Mouse (Mus musculus) retina, adult 2 months (tissue): ENCODE data around the gene Fmnl2.

ENCODE experiments used
- DNase-seq: peaks from one replicate; pipeline ENCODE4 v3.0.0-alpha.2; 2012; ENCODE audit warnings: low read depth, low spot score

Gene Fmnl2

DNA sequence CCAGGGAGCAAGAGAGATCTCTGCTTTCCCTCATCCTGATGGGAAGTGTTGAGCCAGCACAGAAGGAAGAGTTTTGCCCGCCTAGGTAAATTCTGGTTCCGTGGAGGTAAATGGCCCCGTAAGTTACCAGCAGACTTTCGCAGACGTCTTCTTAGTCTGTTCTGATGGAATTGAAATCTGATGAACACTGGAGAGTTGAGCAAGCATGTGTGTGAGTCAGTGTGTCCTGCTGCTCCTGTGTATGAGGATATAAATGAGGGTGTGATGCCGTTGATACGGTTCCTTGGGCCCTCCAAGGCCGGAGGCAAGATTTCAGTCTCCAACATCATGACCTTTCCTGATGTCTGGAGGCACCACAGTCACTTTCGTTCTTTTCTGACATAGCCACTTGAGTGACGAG lies 98.2 kb downstream of the Fmnl2 start:
- no peak for DNase-seq

DNA sequence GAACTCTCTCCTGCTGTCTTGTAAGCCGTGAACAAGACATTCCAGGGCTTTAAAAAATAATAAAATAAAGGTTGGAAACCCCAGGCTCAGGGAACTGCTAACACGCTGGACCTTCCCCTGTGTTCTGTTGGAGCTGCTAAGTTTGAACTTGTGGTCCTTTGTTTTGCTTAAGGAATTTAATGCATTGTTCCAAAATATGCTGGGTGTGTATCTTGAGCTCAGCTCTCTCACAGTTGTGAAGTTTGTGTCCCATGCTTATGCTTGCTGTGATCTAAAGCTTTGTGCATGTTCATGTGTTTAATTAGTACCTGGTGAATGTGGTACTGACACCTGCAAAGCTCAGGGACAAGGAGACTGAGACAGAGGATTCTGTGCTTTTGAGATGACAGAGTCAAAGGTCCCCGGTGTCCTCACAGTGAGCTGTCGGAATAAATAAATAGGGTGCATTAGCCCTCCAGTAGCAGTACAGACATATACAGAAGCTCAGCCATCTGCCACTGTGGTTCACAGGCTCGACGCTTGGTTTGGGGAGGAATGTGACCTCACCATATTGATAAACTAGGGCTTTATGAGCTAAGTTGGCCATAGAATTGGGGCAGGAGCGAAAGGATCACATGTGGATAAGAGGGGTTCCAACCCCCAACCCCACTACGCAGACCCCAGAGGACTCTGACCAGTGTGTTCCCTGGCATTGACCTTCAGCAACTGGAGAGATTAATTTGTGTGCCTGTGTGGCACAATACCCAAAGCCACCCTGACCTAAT lies 100.3 kb downstream of the Fmnl2 start:
- DNase-seq: no peak

DNA sequence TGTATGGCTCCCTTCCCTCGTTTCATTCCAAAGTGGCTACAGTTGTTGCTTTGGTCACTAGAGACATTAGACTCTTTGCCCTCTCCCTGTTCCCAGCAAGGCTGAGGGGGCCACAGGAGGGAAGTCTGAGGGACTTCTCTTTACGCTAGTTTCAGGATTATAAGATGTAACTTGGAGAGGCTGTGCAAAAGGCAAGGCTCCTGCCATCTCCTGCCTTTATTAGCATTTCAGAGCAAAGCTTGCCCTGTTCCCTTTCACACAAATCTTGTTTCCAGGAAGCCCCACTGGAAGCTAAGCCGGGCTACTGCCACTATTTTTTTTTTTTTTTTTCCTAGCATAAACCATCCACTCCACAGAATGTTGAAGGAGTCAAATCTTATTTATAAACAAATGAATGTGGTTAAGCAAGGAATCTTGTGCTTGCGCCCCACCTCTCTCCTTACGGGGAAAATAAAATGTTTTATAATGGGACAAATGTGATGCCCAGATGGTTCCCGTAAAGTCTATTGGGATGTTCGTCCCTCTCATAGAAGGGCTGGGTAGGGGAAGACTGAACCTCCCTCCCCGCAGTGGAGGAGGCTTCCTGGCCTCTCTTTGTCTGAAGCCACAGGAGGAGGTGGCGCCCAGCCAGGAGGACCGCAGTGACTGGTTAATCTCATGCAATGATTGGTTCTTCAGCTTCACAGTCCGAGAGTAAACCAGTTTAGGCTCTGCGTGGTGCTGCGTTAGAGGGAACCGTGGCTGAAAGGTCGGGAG lies 101.1 kb downstream of the Fmnl2 start:
- peak; percentile 15 for DNase-seq

DNA sequence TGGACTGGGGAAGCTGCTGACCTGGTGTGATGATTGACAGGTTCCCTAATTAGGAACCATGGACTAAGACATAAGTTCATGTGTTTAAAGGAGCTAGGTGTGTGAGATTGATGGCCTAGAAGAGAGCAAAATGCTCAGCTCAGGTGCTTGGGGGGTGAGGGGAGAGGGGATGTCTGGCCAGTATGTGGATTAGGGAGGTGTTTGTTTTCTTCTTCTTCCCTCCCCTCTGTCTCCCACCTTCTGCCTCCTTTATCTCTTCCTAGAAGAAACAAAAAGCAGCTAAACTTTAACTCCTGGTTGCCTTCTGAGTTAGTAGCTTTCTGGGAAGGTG lies 101.6 kb downstream of the Fmnl2 start:
- DNase-seq: no peak

DNA sequence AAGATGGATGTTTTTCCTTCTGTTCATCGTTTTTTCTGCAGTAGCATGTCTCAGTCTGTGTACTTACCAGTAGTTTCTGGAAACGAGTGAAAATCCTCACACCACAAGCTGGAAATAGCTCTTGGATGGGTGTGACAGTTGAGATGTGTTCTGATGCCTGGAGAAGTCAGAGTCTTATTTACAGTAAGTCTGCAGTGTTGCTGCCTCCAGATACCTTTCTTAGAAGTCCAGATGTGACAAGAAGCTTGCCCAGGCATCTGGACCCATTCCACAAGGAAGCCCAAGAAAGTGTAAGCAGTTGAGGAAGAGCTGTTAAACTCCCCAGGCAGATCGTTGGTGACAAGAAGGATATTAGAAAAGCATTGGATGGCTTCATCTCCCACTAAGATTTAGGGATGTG lies 102.3 kb downstream of the Fmnl2 start:
- DNase-seq: no peak

DNA sequence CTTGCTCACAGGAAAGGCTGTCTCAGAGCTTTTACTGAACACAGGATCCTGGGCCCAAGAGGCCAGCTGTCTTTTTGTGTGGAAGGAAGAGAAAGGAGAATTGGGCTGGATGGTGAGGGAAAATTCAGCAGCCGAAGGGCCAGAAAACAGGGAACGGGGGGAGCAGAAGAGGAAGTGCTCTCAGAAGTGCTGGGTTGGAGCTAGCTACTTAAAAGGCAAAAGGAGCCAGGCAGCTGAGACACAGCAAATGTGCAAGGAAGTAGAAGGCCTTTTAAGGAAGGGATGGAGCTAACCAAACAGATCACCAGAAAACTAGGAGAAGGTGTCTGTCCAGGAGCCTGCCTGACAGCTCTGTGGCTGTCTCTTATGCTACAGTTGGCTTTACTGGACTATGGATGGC lies 103.0 kb downstream of the Fmnl2 start:
- no peak for DNase-seq

DNA sequence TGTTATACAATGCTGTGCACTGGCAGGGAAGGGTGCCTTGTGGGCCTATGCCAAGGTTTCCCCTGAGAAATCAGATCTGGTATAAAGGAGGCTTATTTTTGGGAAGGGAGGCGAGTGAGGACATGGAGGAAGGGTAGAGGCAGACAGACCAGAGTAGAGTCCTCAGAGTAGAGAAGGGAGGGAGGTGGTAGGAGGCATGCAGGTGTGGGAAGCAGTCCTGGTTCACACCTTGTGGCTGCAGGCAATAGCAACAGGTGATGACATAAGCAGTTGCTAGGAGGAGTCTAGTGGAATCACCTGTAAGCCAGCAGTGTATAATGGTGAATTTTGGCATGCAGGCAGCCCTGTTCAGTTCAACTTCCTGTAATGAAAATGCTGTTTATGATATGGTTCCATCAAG lies 105.8 kb downstream of the Fmnl2 start:
- DNase-seq: no peak

DNA sequence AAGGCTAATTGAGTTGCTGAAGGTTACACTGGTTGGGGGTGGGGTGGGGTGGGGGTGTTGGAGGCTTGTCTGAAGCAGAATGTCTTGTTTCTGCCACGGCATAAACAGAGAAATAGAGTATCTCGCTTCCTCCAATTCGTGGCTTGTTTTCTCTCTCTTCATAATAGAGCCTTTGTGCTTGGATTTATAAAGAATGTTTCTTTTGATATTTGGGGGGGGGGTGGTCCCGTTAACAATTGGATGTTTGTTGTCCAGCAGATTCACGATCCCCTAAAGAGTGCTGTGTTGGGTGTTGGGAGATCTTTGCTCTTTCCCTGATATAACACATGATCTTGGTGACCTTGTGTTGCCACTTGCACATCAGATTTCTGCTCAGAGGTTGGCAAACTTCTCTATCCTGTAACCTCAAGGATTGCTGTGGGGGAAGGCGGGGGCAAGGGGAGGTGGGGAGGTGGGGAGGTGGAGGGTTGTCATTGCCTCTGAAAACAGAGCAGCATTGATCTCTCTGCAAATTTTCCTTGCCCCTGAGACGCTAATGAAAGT lies 106.8 kb downstream of the Fmnl2 start:
- no peak for DNase-seq

DNA sequence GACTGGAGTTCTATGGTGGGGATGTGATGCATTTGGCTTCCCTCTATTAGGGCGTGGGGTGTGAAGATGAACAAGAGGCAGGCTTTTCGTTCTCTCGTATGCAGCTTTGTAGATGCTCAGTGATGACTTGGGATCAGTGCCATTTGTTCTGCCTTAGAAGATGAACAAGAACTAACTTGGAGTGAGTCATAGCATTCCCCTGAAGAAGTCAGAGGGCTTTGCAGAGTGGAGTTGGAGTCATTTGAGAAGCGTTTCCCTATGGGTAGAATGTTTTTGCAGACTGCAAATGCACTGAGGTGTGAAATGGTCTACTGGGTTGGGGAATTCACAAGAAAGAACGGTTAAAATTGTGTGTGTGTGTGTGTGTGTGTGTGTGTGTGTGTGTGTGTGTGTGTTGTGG lies 108.6 kb downstream of the Fmnl2 start:
- DNase-seq: no peak

DNA sequence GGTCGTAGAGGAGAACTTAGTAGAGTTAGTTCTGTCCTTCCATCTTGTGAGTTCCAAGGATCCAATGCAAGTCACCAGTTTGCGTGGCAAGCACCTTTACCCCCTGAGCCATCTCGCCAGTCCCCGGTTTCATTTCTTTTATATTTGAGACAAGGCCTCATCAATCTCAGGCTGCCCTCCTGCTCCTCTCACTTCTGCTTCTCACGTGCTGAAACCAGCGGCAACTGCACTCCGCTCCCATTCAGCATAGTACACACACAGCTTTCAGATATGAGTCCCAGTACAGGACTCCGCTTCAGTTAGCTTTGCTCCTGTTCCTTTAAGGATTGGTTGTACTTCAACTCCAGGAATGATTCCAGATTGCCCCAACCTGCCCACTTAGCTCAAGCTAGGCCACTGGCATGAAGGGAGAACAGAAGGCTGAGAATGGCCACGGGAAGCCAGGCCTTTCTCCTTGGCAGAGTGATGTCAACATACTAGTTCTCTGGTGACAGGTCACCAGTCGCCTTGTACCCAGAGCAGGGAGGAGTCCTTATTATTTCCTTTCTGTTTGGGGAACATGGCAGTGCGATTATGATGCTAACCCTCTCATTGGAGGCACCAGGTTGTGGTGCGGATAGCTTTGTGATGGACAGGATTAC lies 109.3 kb downstream of the Fmnl2 start:
- DNase-seq: no peak

DNA sequence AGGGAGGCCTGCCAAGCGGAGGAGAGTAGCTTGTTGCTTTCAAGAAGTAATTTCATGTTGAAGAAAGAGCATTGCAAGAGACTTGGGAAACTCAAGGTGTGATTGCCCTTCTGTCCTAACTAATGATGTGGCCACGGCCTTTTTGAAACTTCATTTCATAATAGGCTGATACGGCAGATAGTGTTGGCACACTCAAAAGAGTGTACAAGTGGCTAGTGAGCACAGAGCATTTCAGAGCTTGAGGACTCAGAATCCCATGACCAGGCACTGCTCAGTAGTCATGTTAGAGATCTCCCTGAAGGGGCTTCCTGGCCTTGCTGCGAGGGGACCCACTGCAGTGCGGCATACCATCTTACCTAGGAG lies 109.8 kb downstream of the Fmnl2 start:
- DNase-seq: no peak

DNA sequence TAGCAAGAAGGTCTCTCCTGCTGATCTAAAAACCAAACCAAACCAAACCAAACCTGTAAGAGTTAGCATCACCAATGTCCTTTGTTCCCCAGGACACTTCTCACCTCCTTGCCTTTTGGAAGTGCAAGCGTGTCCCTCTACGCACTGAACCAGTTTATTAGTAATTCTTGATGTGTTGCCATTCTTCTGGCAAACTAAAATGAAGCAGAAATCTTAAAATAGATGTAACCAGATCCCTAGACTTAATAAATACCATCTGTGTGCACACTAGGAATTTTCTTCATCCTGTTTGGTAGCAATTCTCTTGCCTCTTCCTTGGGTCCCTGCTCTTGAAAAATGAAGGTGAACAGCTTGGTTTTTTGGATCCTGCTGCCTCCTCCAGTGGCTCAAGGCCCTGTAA lies 111.2 kb downstream of the Fmnl2 start:
- no peak for DNase-seq

DNA sequence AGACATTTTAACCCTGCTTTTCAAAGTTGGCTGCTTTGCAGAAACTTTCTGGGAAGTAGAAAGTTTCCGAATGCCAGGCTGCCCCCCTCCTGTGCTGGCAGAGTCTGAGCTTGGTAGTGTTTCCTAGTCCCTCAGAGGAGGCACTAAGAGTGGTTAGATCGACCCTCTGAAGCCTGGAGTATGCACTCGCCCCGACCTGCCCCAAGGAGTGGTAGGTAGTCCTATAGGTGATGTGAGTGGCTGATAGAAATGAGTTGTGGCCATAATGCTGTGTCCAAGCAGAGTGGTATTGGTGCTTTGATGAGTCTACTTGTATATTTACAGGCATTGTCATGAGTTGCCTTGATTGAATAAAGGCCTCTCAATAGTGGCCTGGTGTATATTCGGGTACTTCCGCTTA lies 116.4 kb downstream of the Fmnl2 start:
- DNase-seq: no peak

DNA sequence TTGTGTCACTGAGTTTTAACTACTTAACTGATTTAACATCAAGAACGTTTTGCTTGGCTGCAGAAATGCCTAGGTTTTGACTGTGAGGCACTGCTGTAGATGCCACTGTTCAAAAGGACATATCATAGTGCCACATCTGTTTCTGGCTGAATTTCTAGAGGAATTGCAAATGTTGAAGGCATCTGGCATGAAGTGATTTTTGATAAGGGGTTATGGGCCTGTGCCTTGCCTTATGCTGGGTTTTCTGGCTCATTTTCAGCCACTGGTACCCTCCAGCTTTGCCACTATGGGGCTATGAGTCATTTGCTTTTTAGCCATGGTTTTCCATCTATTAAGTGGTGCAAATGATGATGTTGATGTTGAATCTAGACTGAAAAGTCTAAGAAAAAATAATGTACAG lies 117.1 kb downstream of the Fmnl2 start:
- DNase-seq: no peak

DNA sequence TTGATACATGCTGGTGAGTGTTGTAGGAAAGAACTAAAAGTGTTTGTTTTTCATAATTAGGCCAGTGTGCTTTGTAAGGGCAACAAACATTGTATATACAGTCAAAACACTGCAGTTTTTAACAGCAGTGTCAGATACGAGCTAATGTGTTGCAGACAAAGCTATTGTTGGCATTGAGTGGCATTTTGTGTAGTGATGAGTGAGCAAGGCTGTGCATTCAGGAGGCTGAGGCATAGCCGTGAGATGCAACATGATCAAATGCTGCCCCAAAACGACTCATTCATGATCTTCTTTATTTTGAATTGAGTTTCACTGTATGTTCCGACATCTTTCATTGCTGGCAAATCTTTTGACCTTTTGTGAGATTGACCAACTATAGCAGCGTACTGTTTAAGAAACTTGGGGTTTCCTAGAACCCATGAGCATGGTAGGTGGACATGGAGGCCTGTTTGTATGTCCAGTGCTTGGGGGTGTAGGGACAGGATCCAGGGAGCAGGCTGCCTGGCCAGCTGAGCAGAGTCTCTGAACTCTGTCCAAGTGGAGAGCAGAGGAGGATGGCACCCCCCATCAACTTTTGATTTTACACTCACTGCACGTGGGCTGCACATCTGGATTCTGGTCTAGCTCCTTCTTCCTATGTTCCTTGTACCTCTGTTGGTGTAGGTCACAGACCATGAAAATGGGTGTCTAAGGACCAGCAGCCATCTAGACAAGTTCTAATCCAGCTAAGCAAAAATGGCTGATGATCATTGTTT lies 120.4 kb downstream of the Fmnl2 start:
- DNase-seq: no peak

DNA sequence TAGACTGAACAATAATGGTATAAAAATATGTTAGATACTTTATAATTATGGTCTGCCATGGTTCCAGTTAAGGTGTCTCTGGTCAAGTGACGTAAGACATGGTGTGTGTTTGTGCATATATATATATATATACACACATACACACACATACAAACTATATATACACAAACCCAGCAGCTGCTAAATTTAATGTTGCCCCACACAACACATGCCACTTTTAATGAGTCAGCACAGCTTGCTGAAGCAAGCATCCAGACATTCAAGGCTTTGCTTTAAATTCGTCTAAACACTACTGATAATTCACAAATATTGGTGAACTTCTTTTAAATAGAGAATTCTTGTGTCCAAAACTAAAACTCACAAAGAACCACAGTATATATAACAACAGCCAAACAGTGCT lies 121.1 kb downstream of the Fmnl2 start:
- no peak for DNase-seq

DNA sequence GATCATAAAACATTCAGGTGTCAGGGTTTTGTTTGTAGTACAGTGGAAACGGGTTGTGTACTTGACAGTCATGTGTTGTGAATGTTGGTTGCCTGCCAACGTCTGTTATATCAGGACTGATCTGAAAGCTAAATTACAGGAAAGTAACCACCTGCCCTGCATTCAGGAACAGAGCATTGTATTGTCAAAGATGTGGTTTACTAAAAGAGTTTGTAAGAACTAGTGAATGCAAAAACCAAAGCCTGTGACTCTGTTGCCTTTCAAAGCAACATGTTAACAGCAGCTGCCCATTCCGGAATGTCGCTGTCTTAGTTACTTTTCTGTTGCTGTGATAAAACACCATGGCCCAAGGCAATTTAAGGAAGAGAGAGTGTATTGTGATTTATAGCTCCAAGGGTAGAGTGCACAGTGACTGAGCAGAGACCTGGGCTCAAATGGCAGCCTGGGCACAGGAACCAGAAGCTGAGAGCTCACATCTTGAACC lies 121.7 kb downstream of the Fmnl2 start:
- no peak for DNase-seq

DNA sequence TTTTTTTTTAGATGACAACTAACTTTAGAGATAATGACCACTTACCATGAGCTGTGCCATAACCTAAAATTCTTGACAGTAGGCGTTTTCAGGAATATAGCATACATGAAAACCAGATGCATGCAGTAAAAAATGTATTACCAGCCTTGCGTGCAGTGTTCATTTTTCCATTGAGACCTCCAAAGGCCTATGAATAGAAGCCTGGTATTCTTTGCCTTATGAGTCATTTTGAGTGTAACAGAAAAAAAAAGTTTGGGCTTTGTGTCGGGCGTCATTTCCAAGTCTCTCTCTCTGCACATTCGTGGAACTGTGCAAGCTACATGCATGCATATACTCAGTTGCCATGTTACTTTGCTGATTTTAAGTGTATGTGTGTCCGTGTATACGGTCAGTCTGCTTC lies 123.5 kb downstream of the Fmnl2 start:
- no peak for DNase-seq

DNA sequence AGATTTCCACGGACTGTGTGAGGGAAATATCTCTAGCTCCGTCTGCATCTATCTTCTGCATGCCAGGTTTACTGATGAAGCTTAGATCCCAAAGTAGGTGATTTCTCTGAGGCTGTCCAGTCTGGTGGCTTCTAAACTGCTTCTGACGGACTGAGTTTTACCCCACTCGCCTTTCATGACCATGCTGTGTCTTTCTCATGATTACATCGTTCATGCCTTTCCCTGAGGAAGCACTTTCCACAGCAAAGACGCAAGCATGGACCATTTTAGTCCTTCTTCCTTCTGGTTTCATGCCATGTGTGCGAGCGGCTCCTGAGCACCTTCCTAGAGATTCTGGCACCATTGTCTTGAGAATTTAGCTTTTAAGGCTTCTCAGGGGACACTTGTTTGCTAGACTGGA lies 123.9 kb downstream of the Fmnl2 start:
- DNase-seq: no peak

DNA sequence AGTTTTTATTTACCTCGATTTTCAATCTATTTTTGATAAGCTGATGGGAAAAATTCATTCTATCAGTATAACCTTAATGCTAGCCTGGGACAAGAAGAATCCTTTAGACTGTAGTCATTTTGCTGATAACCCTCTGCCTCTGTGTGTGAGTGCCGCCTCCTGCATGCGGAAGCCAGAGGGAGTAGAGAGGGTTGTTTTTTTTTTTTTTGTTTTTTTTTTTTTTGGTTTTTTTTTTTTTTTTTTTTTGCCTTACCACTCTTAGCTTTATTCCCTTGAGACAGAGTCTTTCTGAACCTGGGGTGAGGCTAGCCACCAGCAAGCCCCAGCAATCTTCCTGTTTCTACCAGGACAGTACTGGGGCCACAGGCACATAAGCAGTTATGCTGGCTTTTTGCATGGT lies 124.8 kb downstream of the Fmnl2 start:
- DNase-seq: no peak

DNA sequence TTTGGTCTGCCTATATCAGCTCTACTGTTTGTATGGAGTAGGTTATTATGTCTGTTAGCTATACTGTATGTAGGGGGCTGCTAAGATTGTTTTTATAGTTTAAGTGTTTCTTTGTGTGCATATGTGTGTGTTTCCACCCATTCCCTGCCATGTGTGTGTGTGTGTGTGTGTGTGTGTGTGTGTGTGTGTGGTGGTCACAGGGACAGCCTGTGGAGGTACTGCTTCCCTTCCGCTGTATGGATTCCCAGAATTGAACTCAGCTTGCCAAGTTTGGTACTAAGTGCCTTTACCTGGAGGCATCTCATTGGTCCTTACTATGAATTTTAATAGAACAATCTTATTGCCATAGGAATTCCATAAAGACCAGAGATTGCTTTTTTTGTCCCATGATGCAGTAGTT lies 126.9 kb downstream of the Fmnl2 start:
- no peak for DNase-seq

DNA sequence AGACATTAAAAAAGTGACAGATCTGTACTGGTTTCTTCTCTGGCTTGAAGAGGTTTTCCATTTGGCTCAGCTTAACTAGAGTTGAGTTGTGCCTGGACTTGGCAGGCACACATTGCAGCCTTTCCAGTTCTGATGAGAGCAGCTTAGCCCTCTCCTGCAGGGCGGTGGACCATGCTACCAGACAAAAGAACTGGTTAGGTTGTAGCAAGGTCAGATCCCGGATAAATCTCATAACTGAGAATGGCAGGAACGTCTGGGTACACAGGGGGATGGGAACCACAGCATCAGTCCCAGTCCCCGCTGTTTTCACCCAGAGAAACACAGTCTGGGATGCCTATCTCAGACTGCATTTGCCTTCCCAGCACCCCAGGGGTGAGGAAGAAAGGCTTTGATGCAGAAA lies 127.5 kb downstream of the Fmnl2 start:
- no peak for DNase-seq
